Mouse (Mus musculus): ENCODE results near the gene Lrp1. TPM values are rescaled to one million over a fixed set of nuclear protein-coding genes. Genes with fewer than 3 reads are reported as not detected.

Lrp1 gene
- total and polyA plus RNA-seq, 3 experiments = 3.1 to 51.2 (median 11.8) TPM

DNA sequence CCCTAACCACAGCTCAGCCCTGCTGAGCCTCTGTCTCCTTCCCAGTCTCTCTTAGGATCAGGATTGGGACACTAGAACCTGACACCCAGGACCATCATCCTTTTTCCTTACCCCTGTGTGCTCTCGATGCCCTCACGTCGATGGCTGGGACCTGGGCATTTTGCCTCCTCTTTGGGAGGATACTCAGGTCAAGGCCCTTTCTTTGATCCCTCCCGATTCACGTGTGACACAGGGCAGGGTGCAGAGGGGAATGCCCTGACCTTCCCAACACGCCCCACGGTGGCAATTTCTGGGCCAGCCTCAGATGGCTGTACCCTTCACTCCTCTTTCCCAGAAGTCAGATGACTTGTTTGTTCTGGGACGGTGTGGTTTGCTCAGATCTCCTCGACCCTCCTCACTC is 43.8 kb downstream of the Lrp1 start (continued):
- TF ChIP-seq MAX (IDR thresholded peaks at IDR 0.05; ENCODE audit: low read length) = no peak
- no peak for TF ChIP-seq CHD1 (IDR thresholded peaks at IDR 0.05; ENCODE audit: low read depth, low read length)

DNA sequence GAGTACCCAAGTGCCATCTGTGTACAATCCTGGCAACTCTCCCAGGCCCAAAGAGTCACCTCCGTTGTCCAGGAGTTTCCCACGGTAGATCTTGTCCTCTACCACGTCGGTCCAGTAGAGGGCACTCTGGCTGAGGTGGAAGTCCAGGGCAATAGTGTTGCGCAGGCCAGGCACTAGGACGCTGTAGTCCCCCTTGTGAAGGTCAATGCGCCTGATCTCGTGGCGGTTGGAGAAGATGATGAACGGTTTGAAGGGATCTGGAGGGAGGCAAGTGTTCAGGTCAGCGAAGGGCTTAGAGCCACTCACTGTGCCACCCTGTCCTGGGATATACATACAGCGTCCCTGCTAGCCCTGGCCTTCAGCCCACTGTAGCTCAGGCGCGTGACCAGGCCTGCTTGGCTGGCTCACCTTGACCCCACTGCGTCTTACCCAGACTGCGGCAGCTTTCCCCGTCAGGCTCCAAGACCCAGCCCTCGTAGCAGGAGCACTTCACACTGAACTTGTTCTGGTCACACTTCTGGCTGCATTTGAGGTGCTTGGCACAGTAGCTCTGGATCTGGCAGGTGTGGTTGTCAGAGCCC is 44.5 kb downstream of the Lrp1 start:
- Histone ChIP-seq H3K9ac (ENCODE audit: insufficient read depth, low read depth) (no peak overlapping the region), H3K79me2 (replicated peaks; ENCODE audit: control insufficient read depth, extremely low read depth, insufficient read depth, poor library complexity, severe bottlenecking) (no peaks in the 10 kb centered on the region), H3K9me3 (replicated peaks; ENCODE audit: low read length) (no peaks in the 10 kb centered on the region), H3K4me1 (ENCODE audit: control insufficient read depth in 1 of 2, insufficient read depth in 2 of 2) (peaks cover 0 to 13% of the 10 kb centered on the region in 2 experiments; a peak in 2 of 4 replicates), H3K27ac (ENCODE audit: insufficient read depth, low read depth) (no peak overlapping the region), H3K4me2 (ENCODE audit: insufficient read depth, low read depth, poor library complexity, severe bottlenecking) (no peak overlapping the region), H3K4me3 (replicated peaks in 1 of 3; ENCODE audit: low read depth in 2 of 3, low read length in 2 of 3, poor library complexity in 1 of 3) (no peak overlapping the region), H3K36me3 (replicated peaks in 1 of 2; ENCODE audit: control insufficient read depth in 1 of 2, insufficient read depth in 1 of 2, low read length in 1 of 2) (peaks cover 73 to 87% of the 10 kb centered on the region in 2 experiments), H3K27me3 (replicated peaks) (no peaks in the 10 kb centered on the region)
- in situ Hi-C loops (cut with MboI; ENCODE audit: low pct_ligation_motif_present, low pct_unique_long_range_greater_than_20kb, low sequenced_read_pairs) = loop anchor here (5.0 kb wide), 1 partner anchor 36 kb away; no protein-coding TSS in a partner anchor
- TF ChIP-seq SMC3 (IDR thresholded peaks at IDR 0.05; ENCODE audit: low read depth, low read length) = peak; percentile 91
- no peak for TF ChIP-seq MAZ (IDR thresholded peaks at IDR 0.05; ENCODE audit: low read depth, low read length)
- no peak for TF ChIP-seq E2F4 (IDR thresholded peaks at IDR 0.05; ENCODE audit: insufficient replicate concordance, low read depth, low read length)
- no peak for TF ChIP-seq TBP (conservative IDR thresholded peaks at IDR 0.05; ENCODE audit: low read depth, low read length)
- TF ChIP-seq ELF1 (IDR thresholded peaks at IDR 0.05; ENCODE audit: low read depth, low read length) = no peak
- TF ChIP-seq ZMIZ1 (IDR thresholded peaks at IDR 0.05; ENCODE audit: low read depth, low read length) = no peak
- TF ChIP-seq RCOR1 (conservative IDR thresholded peaks at IDR 0.05; ENCODE audit: low read depth, low read length) = no peak
- TF ChIP-seq RAD21 (IDR thresholded peaks at IDR 0.05; ENCODE audit: low read depth, low read length) = peak; percentile 78
- peak; percentile 42 to 88; a peak in 3 of 4 replicates for TF ChIP-seq CTCF (conservative IDR thresholded peaks at IDR 0.05 in 1 of 2, IDR thresholded peaks at IDR 0.05 in 1 of 2; ENCODE audit: low read depth in 2 of 2, low read length in 2 of 2)
- TF ChIP-seq MYC (IDR thresholded peaks at IDR 0.05; ENCODE audit: low read depth, low read length) = no peak
- no peak for TF ChIP-seq EP300 (IDR thresholded peaks at IDR 0.05; ENCODE audit: low read length)
- no peak for TF ChIP-seq ZKSCAN1 (IDR thresholded peaks at IDR 0.05; ENCODE audit: borderline replicate concordance, low read depth, low read length)
- TF ChIP-seq TCF12 (IDR thresholded peaks at IDR 0.05; ENCODE audit: low read depth, low read length) = no peak
- dilution Hi-C loops (cut with MboI; ENCODE audit: extremely low pct_ligation_motif_present, extremely low pct_unique_long_range_greater_than_20kb, low sequenced_read_pairs) = no loop called here
- peak; percentile 45 for DNase-seq (ENCODE audit: extremely low read depth)

DNA sequence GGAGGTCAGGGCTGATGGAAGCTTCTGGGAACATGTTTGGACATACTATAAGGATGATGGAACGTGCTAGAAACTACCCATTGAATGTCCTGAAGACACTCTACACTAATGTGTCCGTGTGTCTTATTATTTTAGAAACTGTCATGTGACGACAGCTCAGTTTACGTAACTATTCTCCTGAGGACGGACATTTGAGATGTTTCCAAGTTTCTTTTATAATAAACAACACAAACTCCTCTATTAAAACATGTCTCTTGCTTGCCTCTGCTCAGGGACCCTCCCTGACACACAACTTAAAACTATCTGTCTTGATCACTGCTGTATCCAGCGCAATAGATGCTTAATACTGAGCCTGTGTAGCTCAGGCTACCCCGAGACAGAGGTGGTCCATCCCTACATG is 45.2 kb downstream of the Lrp1 start:
- H3K9ac ChIP-seq (ENCODE audit: insufficient read depth, low read depth) = no peak overlapping the region
- peaks cover 74 to 89% of the 10 kb centered on the region in 2 experiments for H3K36me3 ChIP-seq (replicated peaks in 1 of 2; ENCODE audit: control insufficient read depth in 1 of 2, insufficient read depth in 1 of 2, low read length in 1 of 2)
- H3K27me3 ChIP-seq (replicated peaks) = no peaks in the 10 kb centered on the region

More for the DNA sequence above, 45.2 kb downstream of the Lrp1 start:
- dilution Hi-C loops (cut with MboI; ENCODE audit: extremely low pct_ligation_motif_present, extremely low pct_unique_long_range_greater_than_20kb, low sequenced_read_pairs) (no loop called here), in situ Hi-C loops (cut with MboI; ENCODE audit: low pct_ligation_motif_present, low pct_unique_long_range_greater_than_20kb, low sequenced_read_pairs) (loop anchor here (5.0 kb wide), 1 partner anchor 37 kb away; no protein-coding TSS in a partner anchor)
- peaks cover 0 to 6% of the 10 kb centered on the region in 2 experiments; a peak in 2 of 4 replicates for H3K4me1 ChIP-seq (ENCODE audit: control insufficient read depth in 1 of 2, insufficient read depth in 2 of 2)
- no peaks in the 10 kb centered on the region for H3K79me2 ChIP-seq (replicated peaks; ENCODE audit: control insufficient read depth, extremely low read depth, insufficient read depth, poor library complexity, severe bottlenecking)
- TF ChIP-seq ZNF384 (IDR thresholded peaks at IDR 0.05; ENCODE audit: low read depth, low read length) = no peak
- no peak for TF ChIP-seq TCF12 (IDR thresholded peaks at IDR 0.05; ENCODE audit: low read depth, low read length)
- no peak for TF ChIP-seq MAFK (IDR thresholded peaks at IDR 0.05; ENCODE audit: insufficient replicate concordance, low read length)
- no peaks in the 10 kb centered on the region for H3K9me3 ChIP-seq (replicated peaks; ENCODE audit: low read length)
- no peak overlapping the region for H3K4me2 ChIP-seq (ENCODE audit: insufficient read depth, low read depth, poor library complexity, severe bottlenecking)
- H3K4me3 ChIP-seq (replicated peaks in 1 of 3; ENCODE audit: low read depth in 2 of 3, low read length in 2 of 3, poor library complexity in 1 of 3) = no peak overlapping the region
- H3K27ac ChIP-seq (ENCODE audit: insufficient read depth, low read depth) = no peak overlapping the region
- no peak for DNase-seq (ENCODE audit: extremely low read depth)
